Mouse (Mus musculus) CH12.LX (cell line): ENCODE data around the gene Prr5l. TPM values are rescaled to one million over a fixed set of nuclear protein-coding genes. Genes with fewer than 3 reads are reported as not detected.

Source experiments
- DNase-seq: peaks from one replicate; pipeline ENCODE4 v3.0.0-alpha.2; 2013; ENCODE audit errors: extremely low read depth
- H3K27ac ChIP-seq: 2 replicates; pipeline ENCODE4 v1.5.1; 2012; ENCODE audit warnings: low read depth, mild to moderate bottlenecking, control low read depth, moderate library complexity; ENCODE audit not compliant: insufficient read depth
- H3K27me3 ChIP-seq: replicated peaks from 2 replicates; pipeline ENCODE3; 2012; ENCODE audit warnings: inconsistent platforms
- H3K36me3 ChIP-seq, 2 experiments: replicated peaks in 1 of 2; 2 replicates each; pipeline versions ENCODE3 to v1.6.1; 2012; ENCODE audit warnings: inconsistent platforms in 1 of 2, low read length in 1 of 2, mild to moderate bottlenecking in 1 of 2, mixed read lengths in 1 of 2, moderate library complexity in 1 of 2; ENCODE audit not compliant: control insufficient read depth in 1 of 2, insufficient read depth in 1 of 2
- H3K4me1 ChIP-seq, 2 experiments: 2 replicates each; pipeline ENCODE4 v1.6.1; 2012; ENCODE audit warnings: inconsistent platforms in 1 of 2, moderate library complexity in 1 of 2; ENCODE audit not compliant: insufficient read depth in 2 of 2, control insufficient read depth in 1 of 2
- H3K4me2 ChIP-seq: 2 replicates; pipeline ENCODE4 v1.6.1; 2012; ENCODE audit warnings: low read depth, mild to moderate bottlenecking, control low read depth; ENCODE audit not compliant: poor library complexity, insufficient read depth, severe bottlenecking
- H3K4me3 ChIP-seq, 3 experiments: fragments of 150-350 bp in 1 of 3; sonication (generic) in 1 of 3; replicated peaks in 1 of 3; 2 replicates each; pipeline versions ENCODE3 to v1.5.1; 2011 to 2012; ENCODE audit warnings: low read depth in 2 of 3, low read length in 2 of 3, mild to moderate bottlenecking in 2 of 3, moderate library complexity in 2 of 3, control low read depth in 1 of 3, improper control_type of control experiment in 1 of 3, inconsistent platforms in 1 of 3, mixed read lengths in 1 of 3; ENCODE audit not compliant: poor library complexity in 1 of 3
- H3K79me2 ChIP-seq: replicated peaks from 2 replicates; pipeline ENCODE4 v1.6.1; 2012; ENCODE audit warnings: mild to moderate bottlenecking, moderate library complexity; ENCODE audit not compliant: control insufficient read depth, poor library complexity, insufficient read depth, severe bottlenecking; ENCODE audit errors: extremely low read depth
- H3K9ac ChIP-seq: 2 replicates; pipeline ENCODE4 v1.6.1; 2012; ENCODE audit warnings: low read depth, mild to moderate bottlenecking, control low read depth, moderate library complexity; ENCODE audit not compliant: insufficient read depth
- H3K9me3 ChIP-seq: replicated peaks from 2 replicates; pipeline ENCODE3; 2012; ENCODE audit warnings: low read length, inconsistent platforms, mixed read lengths
- EP300 ChIP-seq: IDR thresholded peaks from 2 replicates; pipeline ENCODE4 v1.6.1; 2011; ENCODE audit warnings: low read length, improper control_type of control experiment
- JUN ChIP-seq: IDR thresholded peaks from 2 replicates; pipeline ENCODE4 v1.6.1; 2011; ENCODE audit warnings: low read depth, mild to moderate bottlenecking, low read length, improper control_type of control experiment, moderate library complexity; ENCODE audit not compliant: insufficient read depth
- MAFK ChIP-seq: IDR thresholded peaks from 2 replicates; pipeline ENCODE4 v1.6.1; 2011; ENCODE audit warnings: low read length, improper control_type of control experiment; ENCODE audit not compliant: insufficient replicate concordance
- MAZ ChIP-seq: IDR thresholded peaks from 2 replicates; pipeline ENCODE4 v1.6.1; 2012; ENCODE audit warnings: low read depth, mild to moderate bottlenecking, inconsistent platforms, low read length, improper control_type of control experiment, moderate library complexity
- MXI1 ChIP-seq: IDR thresholded peaks from 2 replicates; pipeline ENCODE4 v1.6.1; 2011; ENCODE audit warnings: mild to moderate bottlenecking, low read depth, low read length, improper control_type of control experiment
- MYC ChIP-seq: IDR thresholded peaks from 2 replicates; pipeline ENCODE4 v1.6.1; 2011; ENCODE audit warnings: low read depth, mild to moderate bottlenecking, improper control_type of control experiment, low read length
- POLR2AphosphoS2 ChIP-seq: IDR thresholded peaks from 2 replicates; pipeline ENCODE4 v1.6.1; 2011; ENCODE audit warnings: low read depth, low read length, improper control_type of control experiment
- RCOR1 ChIP-seq: conservative IDR thresholded peaks from 2 replicates; pipeline ENCODE4 v1.6.1; 2012; ENCODE audit warnings: low read depth, mild to moderate bottlenecking, inconsistent platforms, low read length, improper control_type of control experiment
- TCF12 ChIP-seq: IDR thresholded peaks from 2 replicates; pipeline ENCODE4 v1.6.1; 2014; ENCODE audit warnings: low read depth, mild to moderate bottlenecking, inconsistent platforms, low read length, improper control_type of control experiment
- UBTF ChIP-seq: IDR thresholded peaks from 2 replicates; pipeline ENCODE4 v1.6.1; 2012; ENCODE audit warnings: low read depth, mild to moderate bottlenecking, inconsistent platforms, low read length, improper control_type of control experiment, moderate library complexity
- ZKSCAN1 ChIP-seq: IDR thresholded peaks from 2 replicates; pipeline ENCODE4 v1.6.1; 2012; ENCODE audit warnings: low read depth, inconsistent platforms, low read length, improper control_type of control experiment, borderline replicate concordance
- dilution Hi-C: fragments of 300-500 bp; cut with MboI; formaldehyde crosslinking; loops from 2 replicates; pipeline ENCODE4 v1.14.3; 2020; ENCODE audit warnings: low sequenced_read_pairs; ENCODE audit not compliant: extremely low pct_unique_long_range_greater_than_20kb, extremely low pct_ligation_motif_present
- in situ Hi-C: fragments of 300-500 bp; cut with MboI; formaldehyde crosslinking; loops from 3 replicates; pipeline ENCODE4 v1.14.3; 2019; ENCODE audit warnings: low sequenced_read_pairs, low pct_ligation_motif_present, low pct_unique_long_range_greater_than_20kb, mixed read lengths
- polyA plus RNA-seq: library from polyadenylated mRNA; unstranded; fragments of >175 nt; gene quantifications from 2 replicates; pipeline ENCODE4 v1.2.1, GENCODE M21; 2012; ENCODE audit warnings: low read depth; ENCODE audit not compliant: insufficient read length
- total RNA-seq, 2 experiments: library from RNA; depleted of rRNA; stranded (reverse); fragments of 300-350 nt in 1 of 2; fragments of >200 nt in 1 of 2; gene quantifications; 2 replicates each; pipeline ENCODE4 v1.2.3; 2012 to 2014

Gene Prr5l
- total and polyA plus RNA-seq, 3 experiments, result 0.21 to 0.93 TPM; not detected in 1

- Histone ChIP-seq H3K4me3 (no peak overlapping the region), H3K4me1 (peaks cover 0 to 7% of the 10 kb centered on the region in 2 experiments; a peak in 2 of 4 replicates), H3K27me3 (no peaks in the 10 kb centered on the region), H3K9ac (no peak overlapping the region), H3K79me2 (no peaks in the 10 kb centered on the region), H3K9me3 (no peaks in the 10 kb centered on the region), H3K4me2 (no peak overlapping the region), H3K36me3 (peaks cover 0 to under 1% of the 10 kb centered on the region in 2 experiments), H3K27ac (no peak overlapping the region)
- in situ Hi-C loops (loop anchor here (25.0 kb wide), 1 partner anchor 529 kb away; no protein-coding TSS in a partner anchor), dilution Hi-C loops (no loop called here)
- TF ChIP-seq MXI1 (no peak), MAZ (no peak), EP300 (no peak), TCF12 (no peak)
- DNase-seq, result no peak
Measured at GRCm38 (mm10) chr2:101908773-101909172, 25.9 kb upstream of the Prr5l start.

GRCm38 (mm10) chr2:101907386-101908022 lies 24.7 kb upstream of the Prr5l start:
- Histone ChIP-seq H3K27ac (no peak overlapping the region), H3K9me3 (no peaks in the 10 kb centered on the region), H3K9ac (no peak overlapping the region), H3K36me3 (peaks cover 0 to 1% of the 10 kb centered on the region in 2 experiments), H3K4me1 (peaks cover 0 to 7% of the 10 kb centered on the region in 2 experiments; a peak in 2 of 4 replicates), H3K79me2 (no peaks in the 10 kb centered on the region), H3K4me3 (no peak overlapping the region), H3K4me2 (no peak overlapping the region), H3K27me3 (no peaks in the 10 kb centered on the region)
- dilution Hi-C loops, result no loop called here
- in situ Hi-C loops, result loop anchor here (25.0 kb wide), 1 partner anchor 530 kb away; no protein-coding TSS in a partner anchor
- no peak for TF ChIP-seq EP300
- no peak for DNase-seq

- H3K36me3 ChIP-seq, result peaks cover 5 to 11% of the 10 kb centered on the region in 2 experiments
- H3K4me2 ChIP-seq, result no peak overlapping the region
- no peak for DNase-seq
- H3K9ac ChIP-seq, result no peak overlapping the region
- TF ChIP-seq UBTF (no peak), RCOR1 (no peak), MXI1 (no peak), POLR2AphosphoS2 (no peak), MYC (no peak), JUN (no peak), ZKSCAN1 (no peak), MAFK (no peak)
- TF ChIP-seq, all 38 proteins: peak for 0
- in situ Hi-C loops, result loop anchor here (25.0 kb wide), 1 partner anchor 531 kb away; no protein-coding TSS in a partner anchor
- H3K9me3 ChIP-seq, result no peaks in the 10 kb centered on the region
- no peak overlapping the region for H3K4me3 ChIP-seq
- H3K4me1 ChIP-seq, result peaks cover 0 to 7% of the 10 kb centered on the region in 2 experiments; a peak in 2 of 4 replicates
- no peak overlapping the region for H3K27ac ChIP-seq
- H3K79me2 ChIP-seq, result no peaks in the 10 kb centered on the region
- no peaks in the 10 kb centered on the region for H3K27me3 ChIP-seq
- dilution Hi-C loops, result no loop called here
Measured at GRCm38 (mm10) chr2:101906379-101906690, 23.5 kb upstream of the Prr5l start.
